Mouse (Mus musculus) heart, postnatal 14 days (tissue): ENCODE results near the gene Gm49416. TPM values are rescaled to one million over a fixed set of nuclear protein-coding genes. Genes with fewer than 3 reads are reported as not detected.
A peak's percentile ranks its signal among the peaks of the same experiment; 100 is the strongest.

Experiments used
- DNase-seq, 2 experiments: peaks; one replicate each; pipeline ENCODE4 v3.0.0; 2021 to 2022
- intact Hi-C: fragments of 180-260 bp; cut with DNase I; formaldehyde crosslinking; loops from one replicate; pipeline ENCODE4 v1.15.1; 2025
- microRNA-seq, 2 experiments: library from miRNA; unstranded; fragments of <30 nt; microRNA quantifications; one replicate each; pipeline ENCODE4 v1.2.0; 2021 to 2022
- total RNA-seq, 2 experiments: library from RNA; stranded (reverse); gene quantifications; 2 replicates each; pipeline ENCODE4 v1.2.3; 2021

Gm49416 gene
- total RNA-seq, 2 experiments from 2014 or later: 1.2 TPM; not detected in 1

GRCm38 (mm10) chr19:8942276-8942964 lies 53.7 kb downstream of the Gm49416 start:
- intact Hi-C loops: loop anchor here (5.0 kb wide), 1 partner anchor 55 kb away; the partner anchor contains the start of genes 1810009A15Rik and Gm49416
- DNase-seq: peak in 1 of 2 experiments; percentile 65

DNA sequence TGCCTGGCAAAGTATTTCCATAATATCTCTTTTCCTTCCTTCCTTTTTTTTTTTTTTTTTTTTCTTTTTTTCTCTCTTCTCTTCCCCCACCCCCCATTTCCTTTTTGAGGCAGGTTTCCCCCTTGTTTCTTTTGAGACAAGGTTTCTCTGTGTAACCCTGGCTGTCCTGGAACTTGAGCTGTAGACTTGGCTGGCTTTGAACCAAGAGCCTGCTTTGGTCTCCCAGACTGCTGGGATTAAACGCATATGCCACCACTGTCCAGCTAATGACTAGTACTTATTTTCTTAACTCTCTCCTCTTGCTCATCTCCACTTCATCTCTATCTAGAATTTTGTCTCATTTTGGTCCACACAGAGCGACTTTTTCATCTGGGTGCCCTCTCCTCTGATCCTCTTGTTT lies 54.3 kb downstream of the Gm49416 start:
- intact Hi-C loops: loop anchor here (5.0 kb wide), 1 partner anchor 56 kb away; the partner anchor contains the start of genes 1810009A15Rik and Gm49416
- DNase-seq: no peak

DNA sequence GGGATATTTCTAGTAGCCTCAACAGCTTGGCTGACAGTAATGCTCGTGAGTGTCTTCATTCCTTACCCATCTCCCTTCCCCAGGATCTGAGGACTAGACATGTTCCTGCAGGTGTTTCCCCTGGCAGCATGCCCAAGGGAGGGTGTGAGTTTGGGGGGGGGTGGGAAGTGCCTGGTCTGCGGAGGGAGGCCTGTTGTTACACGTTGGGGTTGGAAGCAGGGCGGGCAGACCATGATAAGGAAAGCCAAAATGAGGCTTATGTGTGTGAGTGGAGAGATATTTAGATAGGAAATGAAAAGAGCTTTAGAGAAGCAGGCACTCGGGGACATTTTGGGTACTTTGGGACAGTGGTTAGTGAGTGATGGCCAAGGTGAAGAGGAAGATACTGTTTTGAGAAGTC lies 55.3 kb downstream of the Gm49416 start:
- intact Hi-C loops: loop anchor here (5.0 kb wide), 1 partner anchor 57 kb away; the partner anchor contains the start of genes 1810009A15Rik and Gm49416
- DNase-seq: no peak

DNA sequence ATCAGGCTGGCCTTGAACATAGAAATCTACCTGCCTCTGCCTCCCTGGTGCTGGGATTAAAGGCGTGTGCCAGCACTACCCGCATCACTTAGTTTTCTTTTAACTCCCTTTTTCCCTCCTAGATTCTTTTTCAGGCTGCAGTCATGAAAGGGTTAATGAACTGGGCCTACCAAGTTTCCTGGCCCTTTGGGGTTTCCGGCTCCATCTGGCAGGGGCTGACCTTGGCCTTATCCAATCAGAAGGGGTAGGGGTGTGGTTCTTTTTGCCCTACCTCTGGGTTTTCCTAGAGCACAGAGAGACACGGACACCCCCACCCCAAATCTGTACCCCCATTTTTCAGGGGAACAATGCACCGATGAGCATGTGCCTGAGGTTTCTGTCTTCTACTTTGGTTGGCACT lies 56.0 kb downstream of the Gm49416 start:
- DNase-seq: peak; percentile 74 to 84
- intact Hi-C loops: loop anchor here (5.0 kb wide), 1 partner anchor 57 kb away; the partner anchor contains the start of genes 1810009A15Rik and Gm49416

Small RNAs within 50 kb of the gene (microRNA-seq; reads per million reads assigned to microRNA genes)
- gene Mir5136: 0.12 to 0.27 reads per million in 2 experiments

Other genes starting within 250 kb of the Gm49416 start
- gene Chrm1, start 225.1 kb upstream of the Gm49416 start, total RNA-seq: under 1 TPM in 1 of 2 experiments, not detected in 1; 0.05 TPM
- gene Slc3a2, start 165.6 kb upstream of the Gm49416 start, total RNA-seq: 10 to 100 TPM; 39.8 to 50.9 TPM
- 10 to 100 TPM; 19.1 to 20.1 TPM for gene Wdr74, start 153.1 kb upstream of the Gm49416 start, total RNA-seq
- gene 1700092M07Rik, start 148.2 kb upstream of the Gm49416 start, total RNA-seq: under 1 TPM in 1 of 2 experiments, not detected in 1; 0.95 TPM
- 10 to 100 TPM; 37.4 to 40.5 TPM for gene Stx5a, start 147.5 kb upstream of the Gm49416 start, total RNA-seq
- gene Nxf1, start 131.9 kb upstream of the Gm49416 start, total RNA-seq: 10 to 100 TPM; 59.3 to 59.5 TPM
- 100 to 1,000 TPM; 110 to 121 TPM for gene Tmem223, start 117.9 kb upstream of the Gm49416 start, total RNA-seq
- gene Tmem179b, start 114.5 kb upstream of the Gm49416 start, total RNA-seq: 10 to 100 TPM; 15.7 to 17.9 TPM
- gene Taf6l, start 102.5 kb upstream of the Gm49416 start, total RNA-seq: 1 to 10 TPM; 7.2 to 8.9 TPM
- gene Polr2g, start 90.3 kb upstream of the Gm49416 start, total RNA-seq: 10 to 100 TPM; 53.9 to 63.0 TPM
- gene Zbtb3, start 86.4 kb upstream of the Gm49416 start, total RNA-seq: 1 to 10 TPM; 1.2 to 2.3 TPM
- gene Ttc9c, start 69.6 kb upstream of the Gm49416 start, total RNA-seq: 10 to 100 TPM; 15.1 to 15.4 TPM
- 10 to 100 TPM; 48.5 to 51.1 TPM for gene Hnrnpul2, start 68.9 kb upstream of the Gm49416 start, total RNA-seq
- gene AC129217.1, start 59.2 kb upstream of the Gm49416 start, total RNA-seq: not detected
- 10 to 100 TPM; 21.3 to 28.0 TPM for gene Bscl2, start 51.5 kb upstream of the Gm49416 start, total RNA-seq
- not detected for gene Gng3, start 49.7 kb upstream of the Gm49416 start, total RNA-seq
- gene Lrrn4cl, start 38.2 kb upstream of the Gm49416 start, total RNA-seq: 1 to 10 TPM; 3.4 to 5.4 TPM
- 100 to 1,000 TPM; 109 to 116 TPM for gene Ubxn1, start 17.4 kb upstream of the Gm49416 start, total RNA-seq
- gene Uqcc3, start 8.0 kb upstream of the Gm49416 start, total RNA-seq: 10 to 100 TPM; 53.3 to 53.8 TPM
- gene Lbhd1, start 5.2 kb upstream of the Gm49416 start, total RNA-seq: 1 to 10 TPM; 3.9 to 6.1 TPM
- gene Gm49403, start 5.0 kb upstream of the Gm49416 start, total RNA-seq: not detected
- gene 1810009A15Rik, start 73 bp upstream of the Gm49416 start, total RNA-seq: 10 to 100 TPM; 16.0 to 16.4 TPM
- 10 to 100 TPM; 12.3 to 12.9 TPM for gene Ints5, start 4.1 kb downstream of the Gm49416 start, total RNA-seq
- gene Ganab, start 9.1 kb downstream of the Gm49416 start, total RNA-seq: 10 to 100 TPM; 60.6 to 63.7 TPM
- gene B3gat3, start 31.4 kb downstream of the Gm49416 start, total RNA-seq: 10 to 100 TPM; 37.1 to 38.0 TPM
- gene Rom1, start 40.4 kb downstream of the Gm49416 start, total RNA-seq: 10 to 100 TPM; 12.4 to 12.7 TPM
- 10 to 100 TPM; 12.5 to 16.2 TPM for gene Eml3, start 40.6 kb downstream of the Gm49416 start, total RNA-seq
- 10 to 100 TPM; 42.1 to 44.8 TPM for gene Mta2, start 52.9 kb downstream of the Gm49416 start, total RNA-seq
- 1 to 10 TPM; 7.6 TPM for gene Tut1, start 64.9 kb downstream of the Gm49416 start, total RNA-seq
- 100 to 1,000 TPM; 220 to 273 TPM for gene Eef1g, start 78.1 kb downstream of the Gm49416 start, total RNA-seq
- gene Ahnak, start 100.4 kb downstream of the Gm49416 start, total RNA-seq: 100 to 1,000 TPM; 288 to 310 TPM
- gene Scgb1a1, start 199.0 kb downstream of the Gm49416 start, total RNA-seq: 100 to 1,000 TPM in 1 of 2 experiments, not detected in 1; 233 TPM
- gene Asrgl1, start 246.7 kb downstream of the Gm49416 start, total RNA-seq: 10 to 100 TPM; 20.0 to 29.3 TPM